In genomic region chr12:87266108-87266826, GRCm38 (mm10) we compare ENCODE assay signal across 8 mouse cellular contexts. TPM values are rescaled to one million over a fixed set of nuclear protein-coding genes. Genes with fewer than 3 reads are reported as not detected.
A peak's percentile ranks its signal among the peaks of the same experiment; 100 is the strongest.
DNase-seq lines count a peak whose midpoint lies in the region; ATAC-seq lines count a peak whose summit lies in the region.

Gene Vipas39 (minus strand): TSS chr12:87266256.
Gene Ahsa1 (plus strand): TSS chr12:87266479.

- H3K4me1 ChIP-seq in lung, embryonic 16.5 days (replicated peaks; ENCODE audit: control insufficient read depth, insufficient read depth, low read length): peaks cover 14% of the 10 kb centered on the region

- WGBS in lung, embryonic 16.5 days: under 1% methylated on average over 31 of the region's 31 CpGs

- peaks cover 25% of the 10 kb centered on the region for H3K36me3 ChIP-seq in lung, embryonic 16.5 days (ENCODE audit: control insufficient read depth, insufficient read depth, low read length)

- H3K9ac ChIP-seq in lung, embryonic 16.5 days (ENCODE audit: low read length): peak within 1 kb of the TSS; percentile 96

- H3K4me3 ChIP-seq in lung, embryonic 16.5 days (ENCODE audit: low read length): peak within 1 kb of the TSS; percentile 96

- peak; percentile 93 for DNase-seq in MN1 (ENCODE audit: low spot score)
- DNase-seq in cerebellum, adult 8-10 months: peak; percentile 90
- peak; percentile 96 for DNase-seq in forelimb bud, embryonic 11.5 days (ENCODE audit: low read depth, low spot score)
- DNase-seq in layer of hippocampus, adult 9-10 months (ENCODE audit: low spot score): peak; percentile 94
- peak; percentile 72 for DNase-seq in ovary, postnatal 10 days (ENCODE audit: low spot score)
- peak; percentile 84 to 86 for DNase-seq in thymus, postnatal 10 days (ENCODE audit: low spot score in 2 of 2)

- peak within 1 kb of the TSS; percentile 87 for H3K4me2 ChIP-seq in lung, embryonic 16.5 days (ENCODE audit: low read depth, low read length)

- no peaks in the 10 kb centered on the region for H3K27me3 ChIP-seq in lung, embryonic 16.5 days (ENCODE audit: control insufficient read depth, insufficient read depth, low read depth, low read length)

- H3K27ac ChIP-seq in lung, embryonic 16.5 days (ENCODE audit: low read length): peak within 1 kb of the TSS; percentile 92

- ATAC-seq in hematopoietic stem cell, adult 5-6 weeks (replicated peaks in 1 of 2; ENCODE audit: insufficient read depth in 1 of 2, low FRiP score in 2 of 2, low TSS enrichment in 1 of 2, low read depth in 1 of 2, poor library complexity in 2 of 2, severe bottlenecking in 2 of 2): peak; percentile 97 to 98
- peak; percentile 97 for ATAC-seq in lung, embryonic 16.5 days (ENCODE audit: low read depth)

- H3K9me3 ChIP-seq in lung, embryonic 16.5 days (ENCODE audit: control insufficient read depth, low read length): no peaks in the 10 kb centered on the region

RNA-seq across cellular contexts. Expression of gene Vipas39, which starts in this region (rescaled TPM):
- 28.5 and 35.4 TPM in 2 replicates for total RNA-seq in hematopoietic stem cell, adult 5-6 weeks (2017)
- 40.8 and 41.7 TPM in 2 replicates for polyA plus RNA-seq in lung, embryonic 16.5 days (2015; fragmentation: Nextera tagmentation; extraction: Ambion mirVana)

RNA-seq across cellular contexts. Expression of gene Ahsa1, which starts in this region (rescaled TPM):
- 201 and 244 TPM in 2 replicates for total RNA-seq in hematopoietic stem cell, adult 5-6 weeks (2017)
- 202 and 207 TPM in 2 replicates for polyA plus RNA-seq in lung, embryonic 16.5 days (2015; fragmentation: Nextera tagmentation; extraction: Ambion mirVana)

Comparison
In these comparisons a context has a peak if more than half of its experiments do, and no peak if none do; other contexts are left out.
1. Peak in every context shown above with its lines: DNase-seq, ATAC-seq, H3K4me3 ChIP-seq and H3K27ac ChIP-seq.